Mouse (Mus musculus) retina, postnatal 7 days (tissue): ENCODE measurements at regions not wholly inside any gene's neighbourhood (a gene's known extent, or its start where the extent isn't known, plus 50 kb on each side); places are given as distances from the start of the nearest gene placed in this dataset.
"Not testable (repeated sequence)": the region's sequence is repeated elsewhere in the genome, so short reads cannot be mapped to it uniquely, and the experiment has no call there.

Experiments used
- DNase-seq: peaks from one replicate; pipeline ENCODE4 v3.0.0-alpha.2; 2012; ENCODE audit warnings: low read depth, low spot score

GRCm38 (mm10) chr12:49084505-49084904 is 298.0 kb upstream of the Foxg1 start:
- no peak for DNase-seq

DNA sequence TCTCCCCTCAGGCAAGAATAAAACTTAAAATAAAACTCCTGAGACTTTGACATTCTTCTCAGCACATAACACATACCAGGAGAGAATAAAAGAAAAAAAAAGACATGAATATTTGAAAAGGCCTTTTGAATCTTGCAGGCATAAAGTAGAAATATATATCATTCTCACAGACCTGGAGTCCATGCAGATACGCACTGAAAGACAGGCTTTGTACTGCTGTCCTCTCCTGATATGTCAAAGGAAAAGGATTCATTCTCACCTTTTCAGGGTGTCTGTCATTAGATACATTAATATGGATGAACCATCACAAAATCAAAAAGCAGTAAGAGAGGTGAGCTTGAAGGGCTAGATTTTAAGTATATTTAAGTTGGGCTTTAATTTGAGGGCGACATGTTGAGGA is 296.4 kb upstream of the Foxg1 start:
- no peak for DNase-seq

GRCm38 (mm10) chr12:49090177-49090576 is 292.3 kb upstream of the Foxg1 start:
- no peak for DNase-seq

GRCm38 (mm10) chr12:49105931-49106330 is 276.5 kb upstream of the Foxg1 start:
- DNase-seq = no peak

GRCm38 (mm10) chr12:49106399-49107382 is 275.8 kb upstream of the Foxg1 start:
- peak; percentile 8 for DNase-seq

DNA sequence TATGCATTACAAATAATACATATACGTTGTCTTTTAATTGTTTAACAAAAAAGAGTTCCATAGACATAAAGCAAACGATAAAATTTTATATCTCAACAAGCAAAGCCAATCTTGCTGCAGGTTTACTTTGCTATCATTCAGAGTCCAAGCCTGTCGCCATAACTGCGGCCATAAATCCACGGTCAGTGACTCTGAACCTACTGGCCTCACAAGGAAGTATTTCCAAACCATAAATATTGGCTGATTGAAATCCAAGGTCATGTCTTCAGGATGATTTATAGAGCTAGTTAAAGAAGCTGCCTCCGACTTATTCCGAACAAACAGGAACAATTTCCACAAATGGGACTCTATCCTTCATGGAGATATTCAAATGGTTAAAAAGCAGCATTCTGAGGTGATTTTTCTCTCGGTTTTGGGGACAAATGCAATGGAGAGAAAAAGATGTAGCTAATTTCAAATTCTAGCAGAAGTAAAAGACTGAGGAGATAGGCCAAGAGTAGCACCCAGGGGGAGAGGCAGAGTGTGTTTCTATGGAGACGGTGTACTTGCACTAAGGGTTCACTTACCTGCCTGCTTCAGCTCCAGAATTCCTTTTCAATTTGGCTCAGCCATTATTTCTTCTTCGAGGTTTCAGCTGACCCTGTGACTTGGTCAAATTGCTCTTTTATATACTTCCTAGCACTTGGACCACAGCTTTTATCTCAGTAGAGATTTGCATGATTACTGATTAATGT is 274.9 kb upstream of the Foxg1 start:
- DNase-seq = no peak

DNA sequence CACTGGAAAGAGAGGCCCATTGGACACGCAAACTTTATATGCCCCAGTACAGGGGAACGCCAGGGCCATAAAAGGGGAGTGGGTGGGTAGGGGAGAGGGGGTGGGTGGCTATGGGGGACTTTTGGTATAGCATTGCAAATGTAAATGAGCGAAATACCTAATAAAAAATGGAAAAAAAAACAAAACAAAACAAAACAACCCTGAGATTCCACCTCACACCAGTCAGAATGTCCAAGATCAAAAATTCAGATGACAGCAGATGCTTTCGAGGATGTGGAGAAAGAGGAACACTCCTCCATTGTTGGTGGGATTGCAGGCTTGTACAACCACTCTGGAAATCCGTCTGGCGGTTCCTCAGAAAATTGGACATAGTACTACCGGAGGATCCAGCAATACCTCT is 251.4 kb upstream of the Foxg1 start:
- DNase-seq = not testable (repeated sequence)

DNA sequence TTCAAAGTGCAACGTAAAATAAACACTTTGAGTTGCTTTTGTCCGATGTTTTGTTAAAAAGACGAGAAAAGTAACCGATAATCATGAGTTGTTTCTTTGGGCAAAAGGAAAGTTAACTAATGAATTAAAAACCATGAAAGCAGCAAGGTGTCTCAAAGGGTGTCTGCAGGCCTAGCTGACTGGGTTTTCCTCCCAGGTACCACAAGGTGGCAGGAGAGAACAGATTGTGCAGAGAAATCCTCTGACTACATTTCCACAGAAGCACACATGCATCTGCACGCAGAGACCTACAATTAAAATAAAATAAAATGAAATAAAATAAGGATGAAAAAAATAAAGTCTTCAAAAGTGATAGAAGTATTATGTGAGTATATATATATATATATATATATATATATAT is 212.4 kb upstream of the Foxg1 start:
- peak; percentile 16 for DNase-seq

GRCm38 (mm10) chr12:49171014-49171677 is 211.3 kb upstream of the Foxg1 start:
- DNase-seq = peak; percentile 13

DNA sequence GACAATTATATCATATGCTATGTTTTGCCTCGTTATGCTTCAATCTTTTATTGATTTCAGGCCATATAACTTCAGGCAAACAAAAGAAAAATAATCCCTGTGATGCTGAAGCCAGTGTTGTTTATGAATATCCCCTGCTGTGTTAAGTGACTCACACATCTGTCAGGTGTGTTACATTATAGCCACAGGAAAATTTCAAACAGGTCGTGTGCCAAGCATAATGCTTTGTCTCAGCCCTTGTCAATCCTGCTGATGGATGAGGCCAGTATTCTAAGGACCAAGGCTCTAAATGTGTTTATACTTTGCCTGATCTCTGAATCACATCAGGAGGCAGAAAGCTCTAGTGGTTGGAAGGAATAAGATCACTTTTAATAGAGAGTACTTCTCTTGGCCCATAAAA is 191.1 kb upstream of the Foxg1 start:
- DNase-seq = no peak

DNA sequence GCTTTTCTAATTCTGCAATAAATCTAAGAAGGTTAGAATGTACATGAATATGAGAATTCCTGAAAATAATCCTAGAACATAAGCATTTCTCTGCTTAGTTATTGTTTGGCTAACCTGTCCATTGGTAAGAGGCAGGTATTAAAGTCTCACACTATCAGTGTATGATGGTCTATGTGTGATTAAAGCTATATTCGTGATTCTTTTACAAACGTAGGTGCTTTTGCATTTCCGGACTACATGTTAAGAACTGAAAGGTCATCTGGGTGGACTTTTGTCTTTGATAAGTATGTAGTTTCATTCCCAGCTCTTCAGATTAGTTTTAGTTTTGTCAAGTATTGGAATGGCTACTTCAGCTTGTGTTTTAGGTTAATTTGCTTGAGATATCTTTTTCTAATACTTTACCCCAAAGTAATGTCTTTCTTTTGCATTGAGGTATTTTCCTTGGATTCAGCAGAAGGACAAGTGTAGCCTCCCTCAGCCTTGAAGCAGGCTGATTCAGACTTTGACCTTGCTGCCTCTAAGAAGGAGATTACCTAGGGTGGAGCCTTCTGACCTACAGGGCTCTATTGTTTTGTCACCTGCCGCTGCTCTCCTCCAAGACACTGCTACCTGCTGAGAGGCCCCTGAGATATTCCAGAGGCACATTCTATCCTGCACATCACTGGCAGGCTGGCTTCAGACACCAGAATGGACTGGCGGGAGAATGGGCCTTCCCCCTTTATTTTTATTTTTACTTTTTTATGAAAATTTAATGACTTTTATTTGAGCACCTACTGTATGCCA is 148.7 kb upstream of the Foxg1 start:
- DNase-seq = no peak
